Mouse (Mus musculus) limb, embryonic 13.5 days (tissue): ENCODE measurements at regions not wholly inside any gene's neighbourhood (a gene's known extent, or its start where the extent isn't known, plus 50 kb on each side); places are given as distances from the start of the nearest gene placed in this dataset.
A peak's percentile ranks its signal among the peaks of the same experiment; 100 is the strongest.

Experiments used
- ATAC-seq: fragments of 200-750 bp; cut with Nextera tagmentation; 2 replicates; pipeline ENCODE4 v1.8.0; 2017; ENCODE audit warnings: low read depth, moderate number of reproducible peaks, moderate TSS enrichment; ENCODE audit not compliant: low FRiP score
- H3K27ac ChIP-seq: fragments of 300-500 bp; sonication (generic); 2 replicates; pipeline ENCODE4 v1.5.1; 2015; ENCODE audit warnings: inconsistent platforms, mild to moderate bottlenecking, moderate library complexity
- H3K27me3 ChIP-seq: fragments of 300-500 bp; sonication (generic); 2 replicates; pipeline ENCODE4 v1.6.1; 2015; ENCODE audit warnings: mild to moderate bottlenecking, inconsistent platforms
- H3K36me3 ChIP-seq: fragments of 300-500 bp; sonication (generic); 2 replicates; pipeline ENCODE4 v1.6.1; 2015; ENCODE audit warnings: inconsistent platforms, mild to moderate bottlenecking, moderate library complexity
- H3K4me1 ChIP-seq: fragments of 300-500 bp; sonication (generic); 2 replicates; pipeline ENCODE4 v1.6.1; 2015; ENCODE audit warnings: inconsistent platforms
- H3K4me2 ChIP-seq: fragments of 300-500 bp; sonication (generic); replicated peaks from 2 replicates; pipeline ENCODE4 v1.6.1; 2015; ENCODE audit warnings: inconsistent platforms, mild to moderate bottlenecking, moderate library complexity
- H3K4me3 ChIP-seq: fragments of 300-500 bp; sonication (generic); 2 replicates; pipeline ENCODE4 v1.5.1; 2015; ENCODE audit warnings: moderate library complexity, mild to moderate bottlenecking, inconsistent platforms
- H3K9ac ChIP-seq: fragments of 300-500 bp; sonication (generic); 2 replicates; pipeline ENCODE4 v1.6.1; 2015; ENCODE audit warnings: mild to moderate bottlenecking, inconsistent platforms
- H3K9me3 ChIP-seq: fragments of 300-500 bp; sonication (generic); 2 replicates; pipeline ENCODE4 v1.6.1; 2016; ENCODE audit warnings: inconsistent platforms
- WGBS: fragments of 180-500 bp; shearing (Covaris S2); methylation state at CpG from one replicate; pipeline ENCODE4 v1.1.7; 2015; 5-methylcytosine and 5-hydroxymethylcytosine counted together

DNA sequence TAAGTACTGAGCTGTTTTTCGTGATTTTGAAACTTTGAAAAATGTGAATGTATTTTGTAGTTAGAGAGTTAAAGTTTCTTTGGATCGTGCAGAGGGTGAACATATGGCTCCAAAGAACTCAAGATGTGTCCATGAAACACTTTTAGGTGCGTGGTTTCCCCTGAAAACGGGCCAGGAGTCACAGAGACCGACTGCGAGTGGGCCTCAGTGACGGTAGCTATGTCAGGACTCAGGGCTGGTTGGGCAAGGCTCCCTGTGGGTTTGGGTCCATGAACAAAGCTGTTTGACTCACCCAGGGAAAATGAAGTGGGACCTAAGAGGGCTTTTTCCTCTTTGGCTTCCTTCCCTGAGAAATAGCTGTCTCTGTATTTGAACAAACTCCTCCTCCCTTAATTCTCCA is 345.9 kb upstream of the Smim15 start:
- Histone ChIP-seq H3K4me3 (no peak overlapping the region), H3K9ac (no peak overlapping the region), H3K4me1 (peaks cover 13% of the 10 kb centered on the region), H3K4me2 (no peak overlapping the region), H3K27ac (no peak overlapping the region), H3K27me3 (no peaks in the 10 kb centered on the region), H3K36me3 (no peaks in the 10 kb centered on the region), H3K9me3 (no peaks in the 10 kb centered on the region)
- 85% methylated on average over 7 of the region's 7 CpGs for WGBS
- no peak for ATAC-seq

DNA sequence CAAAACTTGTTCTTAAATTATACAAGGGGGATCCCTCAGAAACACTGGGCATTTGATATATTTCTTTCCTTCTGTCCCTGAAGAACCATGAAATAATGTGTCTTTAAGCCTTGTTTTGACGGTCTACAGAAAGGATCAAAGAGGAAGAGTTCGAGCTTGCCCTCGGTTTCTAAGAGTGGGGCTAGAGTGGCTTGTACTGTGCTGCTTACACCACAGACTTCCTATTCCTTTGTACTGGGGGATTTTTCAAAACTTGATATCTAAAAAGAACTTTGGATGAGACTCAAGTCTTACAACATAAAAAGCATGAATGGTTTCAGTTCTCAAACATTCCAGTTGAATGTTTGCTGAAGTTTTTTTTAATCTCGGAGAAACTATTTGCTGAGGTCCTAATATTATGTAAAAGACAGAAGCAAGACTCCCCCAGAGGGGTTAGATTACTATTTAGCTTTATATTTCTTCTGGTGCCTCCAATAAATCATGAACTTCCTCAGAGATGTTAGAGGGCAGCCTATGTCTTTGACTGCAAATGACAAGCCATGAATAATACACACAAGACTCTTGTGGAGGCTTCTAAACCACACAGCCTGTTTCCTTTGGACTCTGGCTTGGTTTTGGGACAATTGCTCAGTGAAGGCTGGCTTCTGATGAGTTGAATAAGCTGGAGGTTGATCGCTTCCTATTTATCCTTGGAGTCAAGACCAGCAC is 352.0 kb upstream of the Smim15 start:
- 80% methylated on average over 5 of the region's 5 CpGs for WGBS
- Histone ChIP-seq H3K4me3 (no peak overlapping the region), H3K36me3 (no peaks in the 10 kb centered on the region), H3K27me3 (peaks cover 2% of the 10 kb centered on the region; the same call in 1 of the 2 replicates), H3K9me3 (no peaks in the 10 kb centered on the region), H3K9ac (no peak overlapping the region), H3K27ac (no peak overlapping the region), H3K4me1 (no peaks in the 10 kb centered on the region), H3K4me2 (no peak overlapping the region)
- ATAC-seq, result no peak

DNA sequence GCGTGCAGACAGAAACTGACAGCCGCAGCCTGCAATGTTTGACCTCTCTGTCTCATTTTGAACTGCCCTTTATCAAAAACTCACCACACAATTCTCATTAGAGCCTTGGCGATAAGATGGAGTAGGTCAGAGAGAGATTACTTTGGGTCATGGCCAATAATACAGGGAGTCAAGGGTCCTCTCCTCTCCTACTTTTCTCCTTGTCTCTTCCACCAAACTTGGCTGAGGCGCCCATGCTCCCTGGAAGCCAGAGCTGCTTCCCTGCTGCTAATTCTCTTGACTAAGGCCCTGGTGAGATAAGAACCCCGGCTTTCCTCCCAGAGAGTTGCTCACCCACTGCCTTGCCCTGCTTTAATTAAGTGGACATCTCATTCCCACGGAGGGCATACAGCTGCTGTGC is 355.3 kb upstream of the Smim15 start:
- no peak overlapping the region for H3K4me2 ChIP-seq
- H3K36me3 ChIP-seq, result no peaks in the 10 kb centered on the region
- 70% methylated on average over 6 of the region's 6 CpGs for WGBS
- H3K27ac ChIP-seq, result no peak overlapping the region
- ATAC-seq, result no peak
- H3K4me1 ChIP-seq, result no peaks in the 10 kb centered on the region
- H3K9me3 ChIP-seq, result no peaks in the 10 kb centered on the region
- no peak overlapping the region for H3K9ac ChIP-seq
- no peak overlapping the region for H3K4me3 ChIP-seq
- H3K27me3 ChIP-seq, result peaks cover 2% of the 10 kb centered on the region

DNA sequence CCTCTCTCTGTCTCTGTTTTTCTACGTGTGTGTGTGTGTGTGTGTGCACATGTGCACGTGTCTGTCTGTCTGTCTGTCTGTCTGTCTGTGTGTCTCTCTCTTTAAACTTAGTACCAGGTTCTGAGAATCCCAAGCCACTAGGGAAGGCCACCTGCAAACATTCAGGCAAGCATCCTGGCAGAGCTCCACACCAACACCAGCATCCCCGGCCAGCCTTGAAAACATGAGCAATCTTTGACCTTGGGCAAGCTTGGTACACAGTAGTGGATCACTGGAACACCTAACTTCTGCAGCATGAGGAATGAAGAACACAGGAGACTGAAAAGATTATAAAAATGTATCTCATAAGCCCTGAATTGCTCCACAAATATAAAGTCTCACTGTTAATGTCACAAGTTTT is 359.0 kb upstream of the Smim15 start:
- H3K4me2 ChIP-seq, result no peak overlapping the region
- ATAC-seq, result no peak
- no peak overlapping the region for H3K4me3 ChIP-seq
- H3K36me3 ChIP-seq, result no peaks in the 10 kb centered on the region
- no peak overlapping the region for H3K27ac ChIP-seq
- no peaks in the 10 kb centered on the region for H3K9me3 ChIP-seq
- H3K27me3 ChIP-seq, result peaks cover 2% of the 10 kb centered on the region
- WGBS, result 73% methylated on average over 3 of the region's 3 CpGs
- H3K9ac ChIP-seq, result no peak overlapping the region
- H3K4me1 ChIP-seq, result no peaks in the 10 kb centered on the region

DNA sequence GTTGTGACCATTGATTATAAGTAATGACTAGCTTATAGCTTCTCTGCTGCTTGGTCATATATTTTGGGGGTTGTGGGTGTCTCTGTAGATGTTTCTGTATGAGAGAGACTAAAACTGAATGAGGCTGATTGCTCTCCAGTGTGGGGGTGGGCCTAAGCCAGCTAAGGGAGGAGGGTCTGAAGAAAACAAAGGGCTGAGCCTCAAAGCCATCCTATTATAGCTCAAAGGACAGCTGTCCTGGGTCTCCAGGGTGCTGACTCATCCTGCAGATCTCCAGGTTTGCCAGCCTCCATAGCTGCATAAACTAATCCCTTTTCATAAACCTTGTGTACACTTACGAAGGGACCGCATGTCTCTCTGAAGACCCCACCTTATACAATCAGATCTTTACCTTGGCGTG is 360.3 kb upstream of the Smim15 start:
- H3K9me3 ChIP-seq, result no peaks in the 10 kb centered on the region
- no peak overlapping the region for H3K27ac ChIP-seq
- 84% methylated on average over 3 of the region's 3 CpGs for WGBS
- no peak overlapping the region for H3K9ac ChIP-seq
- no peaks in the 10 kb centered on the region for H3K4me1 ChIP-seq
- no peaks in the 10 kb centered on the region for H3K36me3 ChIP-seq
- no peak overlapping the region for H3K4me2 ChIP-seq
- H3K4me3 ChIP-seq, result no peak overlapping the region
- H3K27me3 ChIP-seq, result peaks cover 2% of the 10 kb centered on the region
- ATAC-seq, result no peak

DNA sequence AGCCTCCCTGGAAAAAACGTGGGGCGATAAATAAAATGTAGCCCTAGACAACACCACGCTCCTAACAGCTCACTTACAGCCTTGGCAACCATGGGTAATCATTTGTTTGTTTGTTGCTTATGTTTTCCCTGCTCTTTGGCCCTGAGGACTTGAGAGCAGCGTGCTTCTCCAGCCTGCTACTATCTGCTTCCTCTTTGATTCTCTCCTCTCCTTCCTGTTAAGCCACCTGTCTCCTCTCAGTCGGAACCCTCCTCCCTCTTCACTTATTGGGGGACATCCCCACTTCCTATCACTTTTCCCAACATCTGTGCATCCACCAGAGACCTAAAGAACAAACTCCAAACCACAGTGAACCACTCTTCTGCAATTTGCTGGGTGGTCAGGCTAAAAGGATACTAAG is 362.5 kb upstream of the Smim15 start:
- Histone ChIP-seq H3K36me3 (no peaks in the 10 kb centered on the region), H3K4me2 (no peak overlapping the region), H3K4me1 (peaks cover 5% of the 10 kb centered on the region), H3K9ac (no peak overlapping the region), H3K27me3 (no peaks in the 10 kb centered on the region; the same call in 1 of the 2 replicates), H3K9me3 (no peaks in the 10 kb centered on the region), H3K4me3 (no peak overlapping the region), H3K27ac (no peak overlapping the region)
- 71% methylated on average over 5 of the region's 5 CpGs for WGBS
- no peak for ATAC-seq

DNA sequence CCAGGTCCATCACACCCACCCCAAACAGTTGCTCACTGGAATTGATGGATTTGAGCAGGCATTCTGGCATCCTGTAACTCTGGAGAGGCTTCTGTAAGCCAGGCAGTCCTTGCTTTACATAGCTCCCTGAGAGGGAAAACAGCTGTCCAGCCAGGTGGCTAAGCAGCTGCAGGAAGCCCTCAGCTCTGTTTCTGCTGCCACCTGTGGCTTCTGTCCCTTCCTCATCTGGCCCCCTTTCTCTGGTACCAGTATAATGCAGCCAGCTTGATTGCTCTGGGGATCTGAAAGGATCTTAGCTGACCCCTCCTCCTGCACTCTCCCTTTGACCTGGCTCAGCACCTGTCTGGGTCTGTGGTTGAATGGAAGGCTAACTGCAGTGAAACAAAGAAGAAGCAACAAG is 365.4 kb upstream of the Smim15 start:
- H3K9me3 ChIP-seq, result no peaks in the 10 kb centered on the region
- H3K4me3 ChIP-seq, result no peak overlapping the region
- H3K4me2 ChIP-seq, result no peak overlapping the region
- no peak overlapping the region for H3K27ac ChIP-seq
- peaks cover 16% of the 10 kb centered on the region for H3K4me1 ChIP-seq
- no peaks in the 10 kb centered on the region for H3K36me3 ChIP-seq
- H3K9ac ChIP-seq, result no peak overlapping the region
- ATAC-seq, result peak; percentile 69
- H3K27me3 ChIP-seq, result peaks cover 7% of the 10 kb centered on the region; the same call in 1 of the 2 replicates

DNA sequence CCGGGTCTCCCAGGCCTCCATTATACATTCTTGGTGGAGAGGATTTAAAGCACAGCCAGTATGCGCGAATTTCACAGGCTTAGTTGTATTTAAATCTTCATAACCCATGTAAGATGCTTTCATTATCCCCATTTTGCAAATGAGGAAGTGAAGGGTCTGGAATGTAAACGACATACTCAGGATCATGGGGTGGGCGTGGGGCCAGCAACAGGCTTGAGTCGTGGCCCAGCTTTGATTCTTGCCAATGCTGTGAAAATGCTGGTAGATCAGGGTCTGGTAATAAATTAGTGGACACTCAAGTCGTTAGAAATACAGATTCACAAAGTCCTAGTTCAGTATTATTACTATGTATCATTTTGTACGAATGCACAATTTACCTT is 367.2 kb upstream of the Smim15 start:
- peaks cover 22% of the 10 kb centered on the region; the same call in 1 of the 2 replicates for H3K27me3 ChIP-seq
- peaks cover 16% of the 10 kb centered on the region for H3K4me1 ChIP-seq
- peak overlapping the region; percentile 21; the same call in 1 of the 2 replicates for H3K4me2 ChIP-seq
- H3K36me3 ChIP-seq, result no peaks in the 10 kb centered on the region
- H3K27ac ChIP-seq, result peak overlapping the region; percentile 6; the same call in 1 of the 2 replicates
- no peak overlapping the region for H3K4me3 ChIP-seq
- no peak overlapping the region for H3K9ac ChIP-seq
- ATAC-seq, result no peak
- 51% methylated on average over 8 of the region's 8 CpGs for WGBS
- H3K9me3 ChIP-seq, result no peaks in the 10 kb centered on the region

DNA sequence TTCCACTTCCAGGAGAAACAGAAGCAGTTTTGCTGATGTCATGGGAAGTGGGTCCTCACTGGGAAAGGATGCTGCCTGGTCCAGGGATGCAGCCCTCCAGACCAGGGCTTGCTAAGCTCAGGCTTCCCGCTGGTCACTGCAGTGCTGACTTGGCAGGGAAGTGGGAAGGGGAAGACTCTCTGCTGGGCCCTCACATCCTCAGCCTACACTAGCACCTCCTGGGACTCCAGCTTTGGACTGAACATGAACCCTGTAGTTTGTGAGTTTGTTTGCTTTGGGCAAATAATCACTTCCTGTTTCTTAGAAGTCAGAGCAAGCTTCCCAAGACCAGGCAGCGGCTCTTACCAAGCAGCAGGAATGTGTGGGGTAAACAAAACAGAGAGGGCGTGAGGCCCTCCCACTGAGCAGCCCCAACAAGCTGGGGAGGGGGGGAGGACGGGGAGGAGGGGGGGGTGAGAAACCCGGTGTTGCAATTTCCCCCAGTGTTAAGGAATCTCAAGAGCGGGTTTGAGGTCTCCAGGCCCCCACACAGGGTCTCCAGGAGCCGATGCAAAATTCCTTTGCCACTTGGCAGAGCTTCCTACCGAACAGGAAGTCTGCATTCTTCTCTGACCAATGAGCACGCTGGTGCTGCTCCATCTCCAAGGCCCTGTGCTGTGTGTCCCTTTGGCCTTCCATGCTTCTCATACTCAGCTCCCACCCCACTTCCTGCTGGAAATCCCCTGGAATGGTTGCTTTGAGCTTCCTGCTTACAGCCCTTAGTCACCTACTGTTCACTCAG is 367.7 kb upstream of the Smim15 start:
- Histone ChIP-seq H3K9ac (peak overlapping the region; percentile 13), H3K36me3 (no peaks in the 10 kb centered on the region), H3K9me3 (no peaks in the 10 kb centered on the region), H3K27me3 (peaks cover 26% of the 10 kb centered on the region), H3K4me3 (no peak overlapping the region), H3K27ac (peak overlapping the region; percentile 63; the same call in 1 of the 2 replicates), H3K4me2 (peak overlapping the region; percentile 21), H3K4me1 (peaks cover 16% of the 10 kb centered on the region)
- WGBS, result 14% methylated on average over 9 of the region's 9 CpGs
- ATAC-seq, result peak; percentile 49

DNA sequence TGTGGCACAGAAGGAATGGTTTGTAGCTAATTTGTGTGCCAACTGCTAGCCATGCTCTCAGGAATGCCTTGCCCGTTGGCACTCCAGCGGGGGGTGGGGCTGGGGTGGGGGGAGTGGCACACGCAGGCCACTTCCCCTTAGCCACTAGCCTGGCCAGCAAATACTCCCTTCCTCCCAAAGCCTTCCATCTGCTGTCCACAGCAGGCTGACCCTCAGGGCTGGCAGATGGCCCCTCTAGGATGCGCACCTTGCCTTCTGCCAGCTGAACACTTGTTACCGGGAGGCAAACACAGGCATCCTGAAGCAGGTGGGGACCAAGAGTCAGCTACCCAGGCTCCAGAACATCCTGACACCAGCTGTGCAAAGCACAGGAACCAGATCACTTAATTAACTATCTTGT is 372.1 kb upstream of the Smim15 start:
- H3K4me1 ChIP-seq, result peaks cover 16% of the 10 kb centered on the region
- H3K4me3 ChIP-seq, result no peak overlapping the region
- WGBS, result 68% methylated on average over 5 of the region's 5 CpGs
- ATAC-seq, result no peak
- H3K27me3 ChIP-seq, result peaks cover 58% of the 10 kb centered on the region
- no peaks in the 10 kb centered on the region for H3K36me3 ChIP-seq
- no peaks in the 10 kb centered on the region for H3K9me3 ChIP-seq
- H3K9ac ChIP-seq, result no peak overlapping the region
- H3K4me2 ChIP-seq, result no peak overlapping the region
- no peak overlapping the region for H3K27ac ChIP-seq

DNA sequence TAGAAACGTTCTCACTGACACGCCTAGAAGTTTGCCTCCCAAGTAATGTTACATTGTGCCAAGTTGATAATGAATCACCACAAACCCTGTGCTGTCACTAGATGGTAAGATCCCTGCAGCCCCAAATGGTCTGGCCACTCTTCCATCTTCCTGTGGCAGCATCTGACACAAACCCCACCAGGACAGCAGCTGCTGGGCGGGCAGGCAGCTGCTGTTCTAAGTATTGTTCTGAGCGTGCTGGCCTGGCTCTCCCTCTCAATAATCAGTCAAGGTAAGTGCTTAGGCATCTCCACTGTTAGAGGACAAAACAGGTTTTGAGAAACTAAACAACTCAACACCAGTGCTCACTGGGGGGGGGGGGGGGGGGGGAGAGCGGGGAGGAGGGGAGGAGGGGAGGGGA is 375.7 kb upstream of the Smim15 start:
- H3K27ac ChIP-seq, result no peak overlapping the region
- H3K27me3 ChIP-seq, result peaks cover 71% of the 10 kb centered on the region
- H3K9ac ChIP-seq, result no peak overlapping the region
- no peak overlapping the region for H3K4me2 ChIP-seq
- H3K4me1 ChIP-seq, result peaks cover 26% of the 10 kb centered on the region
- no peaks in the 10 kb centered on the region for H3K9me3 ChIP-seq
- H3K36me3 ChIP-seq, result no peaks in the 10 kb centered on the region
- 59% methylated on average over 4 of the region's 5 CpGs for WGBS
- no peak for ATAC-seq
- no peak overlapping the region for H3K4me3 ChIP-seq

DNA sequence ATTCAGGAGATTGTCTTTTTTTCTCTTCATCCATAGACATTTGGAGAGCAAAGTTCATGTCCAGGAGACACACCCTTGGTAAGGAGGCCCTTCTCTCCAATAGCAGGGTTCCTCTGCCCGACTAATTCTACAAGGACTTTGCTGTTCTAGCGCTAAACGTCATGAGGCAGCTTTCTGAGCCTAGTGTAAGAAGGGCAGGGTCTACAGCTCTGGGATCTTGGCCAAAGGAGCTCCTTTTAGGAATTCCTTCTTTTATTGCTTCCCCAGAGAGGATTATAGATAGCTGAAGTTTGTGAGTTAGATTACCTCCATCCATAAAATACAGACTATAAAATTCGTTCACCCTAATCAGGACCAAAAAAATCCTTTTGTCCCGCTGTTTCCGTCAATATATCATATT is 378.5 kb upstream of the Smim15 start:
- no peak overlapping the region for H3K9ac ChIP-seq
- peaks cover 70% of the 10 kb centered on the region for H3K27me3 ChIP-seq
- ATAC-seq, result peak; percentile 79
- H3K4me1 ChIP-seq, result peaks cover 27% of the 10 kb centered on the region
- WGBS, result 23% methylated on average over 6 of the region's 6 CpGs
- no peaks in the 10 kb centered on the region for H3K36me3 ChIP-seq
- no peak overlapping the region for H3K4me2 ChIP-seq
- H3K9me3 ChIP-seq, result no peaks in the 10 kb centered on the region
- no peak overlapping the region for H3K4me3 ChIP-seq
- H3K27ac ChIP-seq, result no peak overlapping the region
